8 mouse cellular contexts compared by ENCODE assay signal in genomic region chr16:17809711-17810110, GRCm38 (mm10). TPM values are rescaled to one million over a fixed set of nuclear protein-coding genes. Genes with fewer than 3 reads are reported as not detected.
DNase-seq lines count a peak whose midpoint lies in the region; ATAC-seq lines count a peak whose summit lies in the region.

No protein-coding gene starts in this region.

- no peak overlapping the region for H3K4me3 ChIP-seq in intestine, embryonic 16.5 days (ENCODE audit: low read length)
- H3K4me3 ChIP-seq in neural tube, embryonic 15.5 days (replicated peaks), result no peak overlapping the region

- H3K9ac ChIP-seq in intestine, embryonic 16.5 days (ENCODE audit: low read depth, low read length), result no peak overlapping the region
- no peak overlapping the region for H3K9ac ChIP-seq in neural tube, embryonic 15.5 days (replicated peaks)

- ATAC-seq in intestine, embryonic 16.5 days, result peak; percentile 21
- ATAC-seq in neural tube, embryonic 15.5 days (ENCODE audit: low FRiP score), result no peak

- H3K36me3 ChIP-seq in intestine, embryonic 16.5 days (ENCODE audit: control insufficient read depth, insufficient read depth, low read length), result peaks cover 2% of the 10 kb centered on the region; the same call in 1 of the 2 replicates
- no peaks in the 10 kb centered on the region for H3K36me3 ChIP-seq in neural tube, embryonic 15.5 days

- H3K4me1 ChIP-seq in intestine, embryonic 16.5 days (ENCODE audit: control insufficient read depth, insufficient read depth, low read length), result peaks cover 34% of the 10 kb centered on the region
- peaks cover 36% of the 10 kb centered on the region for H3K4me1 ChIP-seq in neural tube, embryonic 15.5 days

- H3K4me2 ChIP-seq in intestine, embryonic 16.5 days (ENCODE audit: low read depth, low read length), result no peak overlapping the region
- no peak overlapping the region for H3K4me2 ChIP-seq in neural tube, embryonic 15.5 days

- intact Hi-C loops in gastrocnemius, postnatal 14 days (cut with DNase I; ENCODE audit: low total_unique reads), result loop anchor here (5.0 kb wide), 1 partner anchor 62 kb away; no protein-coding TSS in a partner anchor

- 18% methylated on average over 7 of the region's 7 CpGs for WGBS in intestine, embryonic 16.5 days
- 17% methylated on average over 7 of the region's 7 CpGs for WGBS in neural tube, embryonic 15.5 days

- peaks cover 19% of the 10 kb centered on the region for H3K27me3 ChIP-seq in intestine, embryonic 16.5 days (replicated peaks; ENCODE audit: control insufficient read depth, insufficient read depth, low read length)
- peaks cover 44% of the 10 kb centered on the region for H3K27me3 ChIP-seq in neural tube, embryonic 15.5 days (replicated peaks)

- DNase-seq in 3134 (ENCODE audit: extremely low read depth, insufficient read length, low spot score) (peak; percentile 92), NIH3T3 (ENCODE audit: low read depth) (peak; percentile 96)
- peak; percentile 84 for DNase-seq in gastrocnemius, postnatal 14 days
- no peak for DNase-seq in retina, postnatal 1 day
- DNase-seq in adrenal gland, adult 8-10 months, result no peak
- DNase-seq in layer of hippocampus, adult 9-10 months (ENCODE audit: low spot score), result no peak

- no peaks in the 10 kb centered on the region for H3K9me3 ChIP-seq in intestine, embryonic 16.5 days (ENCODE audit: control insufficient read depth, low read length)
- no peaks in the 10 kb centered on the region for H3K9me3 ChIP-seq in neural tube, embryonic 15.5 days (replicated peaks)

- H3K27ac ChIP-seq in intestine, embryonic 16.5 days (ENCODE audit: low read length), result 0 out of 2 replicates have a peak overlapping the region, but pooled peaks have one; percentile 24
- peak overlapping the region; percentile 43 for H3K27ac ChIP-seq in neural tube, embryonic 15.5 days (replicated peaks)

RNA-seq across cellular contexts. Expression of gene Scarf2, which starts 12.6 kb away (rescaled TPM):
- 10 to 100 TPM in 1 of 2 experiments, 1 to 10 TPM in 1; 9.4 to 12.1 TPM for total RNA-seq in gastrocnemius, postnatal 14 days (2021)
- 4.4 and 5.7 TPM in 2 replicates for polyA plus RNA-seq in intestine, embryonic 16.5 days (2015; fragmentation: Nextera tagmentation; extraction: Ambion mirVana)
- 2.7 and 3.8 TPM in 2 replicates for polyA plus RNA-seq in neural tube, embryonic 15.5 days (2015; fragmentation: Nextera tagmentation; extraction: Ambion mirVana)
- total RNA-seq in adrenal gland, adult 8-10 months (2022), result 10 to 100 TPM; 11.8 to 14.9 (median 13.1) TPM

RNA-seq across cellular contexts. Expression of gene B830017H08Rik, which starts 23.2 kb away (rescaled TPM):
- not detected for total RNA-seq in gastrocnemius, postnatal 14 days (2021)
- not detected in 2 replicates for polyA plus RNA-seq in intestine, embryonic 16.5 days (2015; fragmentation: Nextera tagmentation; extraction: Ambion mirVana)
- polyA plus RNA-seq in neural tube, embryonic 15.5 days (2015; fragmentation: Nextera tagmentation; extraction: Ambion mirVana), result 4.0 and 5.3 TPM in 2 replicates
- total RNA-seq in adrenal gland, adult 8-10 months (2022), result not detected

RNA-seq across cellular contexts. Expression of gene Car15, which starts 28.5 kb away (rescaled TPM):
- total RNA-seq in gastrocnemius, postnatal 14 days (2021), result under 1 TPM; 0.80 to 0.96 TPM
- polyA plus RNA-seq in intestine, embryonic 16.5 days (2015; fragmentation: Nextera tagmentation; extraction: Ambion mirVana), result 1.1 and 1.2 TPM in 2 replicates
- 2.8 and 3.2 TPM in 2 replicates for polyA plus RNA-seq in neural tube, embryonic 15.5 days (2015; fragmentation: Nextera tagmentation; extraction: Ambion mirVana)
- 1 to 10 TPM in 3 of 4 experiments, under 1 TPM in 1; 0.94 to 3.6 (median 2.3) TPM for total RNA-seq in adrenal gland, adult 8-10 months (2022)

RNA-seq across cellular contexts. Expression of gene Klhl22, which starts 50.3 kb away (rescaled TPM):
- 10 to 100 TPM; 17.3 to 19.9 TPM for total RNA-seq in gastrocnemius, postnatal 14 days (2021)
- 56.5 and 59.2 TPM in 2 replicates for polyA plus RNA-seq in intestine, embryonic 16.5 days (2015; fragmentation: Nextera tagmentation; extraction: Ambion mirVana)
- polyA plus RNA-seq in neural tube, embryonic 15.5 days (2015; fragmentation: Nextera tagmentation; extraction: Ambion mirVana), result 86.2 and 89.1 TPM in 2 replicates
- total RNA-seq in adrenal gland, adult 8-10 months (2022), result 10 to 100 TPM; 40.5 to 65.6 (median 50.8) TPM

Comparison
In these comparisons a context has a peak if more than half of its experiments do, and no peak if none do; other contexts are left out.
1. DNase-seq: peak in 3134 (single experiment), NIH3T3 (single experiment) and gastrocnemius, postnatal 14 days (single experiment); none in retina, postnatal 1 day (single experiment), adrenal gland, adult 8-10 months (single experiment) and layer of hippocampus, adult 9-10 months (single experiment).